Mouse (Mus musculus) testis, adult 2 months (tissue): Measurements from ENCODE around the gene 1700092M07Rik.

Source experiments
- CTCF ChIP-seq: fragments of 200-500 bp; IDR thresholded peaks from 2 replicates; pipeline ENCODE4 v1.5.1; 2012; ENCODE audit warnings: low read depth, mild to moderate bottlenecking, inconsistent platforms, low read length, moderate library complexity; ENCODE audit not compliant: control insufficient read depth, insufficient read depth, insufficient replicate concordance
- POLR2A ChIP-seq: fragments of 200-500 bp; IDR thresholded peaks from 2 replicates; pipeline ENCODE4 v1.6.1; 2012; ENCODE audit warnings: low read depth, mild to moderate bottlenecking, inconsistent platforms, low read length, moderate library complexity; ENCODE audit not compliant: control insufficient read depth

GRCm38 (mm10) chr19:8702458-8702857 lies 38.1 kb upstream of the 1700092M07Rik start:
- TF ChIP-seq POLR2A (no peak), CTCF (no peak)
